Mouse (Mus musculus) lung, postnatal 10 days (tissue): Measurements from ENCODE around the gene Dok5.
A peak's percentile ranks its signal among the peaks of the same experiment; 100 is the strongest.

Experiments
- DNase-seq: peaks from one replicate; pipeline ENCODE4 v3.0.0; 2021

Dok5 gene

DNA sequence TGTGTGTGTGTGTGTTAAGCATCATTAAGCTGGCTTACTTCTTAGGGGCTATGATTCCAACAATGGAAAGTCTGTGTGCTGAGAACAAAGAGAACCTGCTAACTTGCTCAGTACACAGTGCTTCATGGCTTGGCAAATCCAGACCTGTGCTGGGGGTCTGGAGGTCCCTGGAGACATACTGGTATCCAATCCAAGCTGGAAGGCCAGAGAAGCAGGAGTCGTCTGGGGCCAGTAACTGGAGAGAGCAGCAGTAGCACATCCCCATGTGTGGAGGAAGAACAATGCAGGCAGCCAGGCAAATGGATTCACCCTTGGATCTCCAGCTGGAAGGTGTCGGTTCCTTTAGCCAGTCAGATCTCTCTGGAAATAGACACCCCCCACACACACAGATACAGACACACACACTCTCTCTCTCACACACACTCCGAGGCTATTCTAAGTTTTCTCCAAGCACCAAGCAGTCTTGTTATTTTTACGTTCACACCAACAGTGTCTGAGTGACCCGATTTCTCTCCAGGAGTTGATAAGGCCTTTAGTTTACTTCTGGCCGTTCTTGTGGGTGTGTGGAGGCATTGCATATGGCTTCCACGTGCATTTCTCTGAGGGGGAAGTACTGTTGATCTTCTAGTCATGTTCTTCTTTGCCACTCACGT lies 8.2 kb downstream of the Dok5 start:
- no peak for DNase-seq

DNA sequence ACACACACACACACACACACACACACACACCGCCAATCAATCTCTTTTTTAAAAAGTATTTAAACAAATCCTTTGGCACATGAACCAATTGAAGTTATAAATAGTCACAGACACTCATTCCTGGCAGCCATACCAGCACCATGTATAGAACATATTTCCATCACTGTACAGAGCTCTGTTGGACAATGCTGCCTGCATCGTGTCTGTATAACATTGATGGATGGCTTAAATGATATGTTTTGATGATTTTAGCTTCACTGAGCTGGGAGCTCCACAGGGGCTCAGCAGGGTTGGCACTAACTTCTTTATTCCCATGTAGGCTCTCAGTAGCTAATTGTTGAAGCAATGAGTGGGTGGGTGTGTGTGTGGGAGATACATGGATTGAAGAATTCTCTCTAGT lies 11.9 kb downstream of the Dok5 start:
- no peak for DNase-seq

DNA sequence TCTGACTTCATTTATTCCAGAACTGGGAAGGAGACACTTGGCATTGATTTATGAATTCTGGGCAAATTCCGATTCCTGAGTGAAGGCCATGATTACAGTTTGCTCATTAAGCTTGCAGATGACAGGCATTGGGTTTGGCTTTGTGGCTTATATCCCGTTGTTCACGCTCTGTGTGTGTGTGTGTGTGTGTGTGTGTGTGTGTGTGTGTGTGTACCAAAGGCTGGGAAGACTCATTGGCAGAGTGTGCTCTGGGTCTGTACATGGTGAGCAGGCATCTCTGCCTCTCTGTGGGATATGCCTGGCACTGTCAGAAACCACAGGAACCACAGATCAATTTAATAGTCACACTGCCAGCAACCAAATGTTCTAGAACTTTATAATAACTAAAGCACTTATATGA lies 17.3 kb downstream of the Dok5 start:
- no peak for DNase-seq

DNA sequence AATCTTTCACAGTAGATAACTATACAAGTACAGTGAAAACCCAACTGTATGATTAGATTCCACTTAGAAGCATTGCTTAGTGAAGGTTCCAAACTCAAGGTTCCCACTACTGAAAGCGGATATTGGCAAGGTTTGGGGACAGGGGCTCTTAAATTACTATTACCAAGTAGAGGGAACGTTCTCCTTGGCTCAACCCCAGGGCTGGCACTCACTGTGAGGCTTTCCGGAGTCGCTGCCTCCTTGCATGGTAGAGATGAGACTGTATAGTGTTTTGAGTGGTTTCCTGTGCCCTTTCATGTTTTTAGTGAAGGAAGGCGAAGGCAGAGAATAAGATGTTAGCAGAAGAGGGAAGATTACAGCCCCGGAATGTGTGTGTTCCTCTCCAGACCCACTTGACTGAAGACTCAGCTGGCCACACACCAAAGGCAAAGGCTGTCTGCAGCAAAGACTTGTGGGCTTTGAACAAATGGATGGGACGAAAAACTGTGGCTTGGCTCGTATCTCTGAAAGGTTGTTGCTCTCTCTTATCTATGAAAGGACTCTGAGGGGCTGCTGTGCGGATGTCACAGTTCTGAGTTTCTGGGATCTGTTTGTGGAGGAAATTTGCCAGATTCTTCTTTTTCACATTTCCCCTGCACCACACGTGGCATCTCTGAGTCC lies 20.7 kb downstream of the Dok5 start:
- no peak for DNase-seq

DNA sequence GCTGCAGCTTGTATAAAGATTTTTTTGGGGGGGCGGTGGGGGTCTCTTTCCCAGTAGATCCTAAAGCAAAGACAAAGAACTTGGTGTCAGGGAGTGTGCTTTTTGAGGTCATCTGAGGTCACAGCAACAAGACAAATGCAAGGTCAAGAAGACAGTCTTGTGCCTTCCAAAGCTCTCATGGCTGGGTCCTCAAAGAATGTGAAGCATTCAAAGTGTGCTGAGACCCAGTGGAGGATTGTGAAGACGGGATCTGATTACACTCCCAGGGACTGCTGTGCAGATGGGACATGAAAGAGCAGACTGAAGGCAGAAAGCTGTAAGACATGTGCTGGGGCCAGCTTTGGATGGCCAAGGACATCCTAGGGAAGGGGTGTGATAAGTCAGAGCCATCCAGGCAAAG lies 24.2 kb downstream of the Dok5 start:
- no peak for DNase-seq

DNA sequence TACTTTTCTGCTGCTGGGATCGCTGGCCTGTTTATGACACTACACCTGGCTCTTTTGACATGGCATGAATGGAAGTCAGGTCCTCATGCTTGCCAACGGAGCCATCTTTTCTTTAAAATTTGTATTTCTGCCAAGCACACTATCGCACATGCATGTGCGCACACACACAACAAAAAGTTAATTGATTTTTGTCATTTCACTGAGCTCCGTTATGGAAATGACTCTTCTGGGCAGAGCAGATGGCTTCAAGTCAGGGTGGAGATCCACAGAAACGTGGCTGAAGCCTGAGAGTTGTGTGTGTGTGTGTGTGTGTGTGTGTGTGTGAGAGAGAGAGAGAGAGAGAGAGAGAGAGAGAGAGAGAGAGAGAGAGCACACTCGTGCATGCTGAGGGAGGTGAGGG lies 25.1 kb downstream of the Dok5 start:
- DNase-seq: no peak

DNA sequence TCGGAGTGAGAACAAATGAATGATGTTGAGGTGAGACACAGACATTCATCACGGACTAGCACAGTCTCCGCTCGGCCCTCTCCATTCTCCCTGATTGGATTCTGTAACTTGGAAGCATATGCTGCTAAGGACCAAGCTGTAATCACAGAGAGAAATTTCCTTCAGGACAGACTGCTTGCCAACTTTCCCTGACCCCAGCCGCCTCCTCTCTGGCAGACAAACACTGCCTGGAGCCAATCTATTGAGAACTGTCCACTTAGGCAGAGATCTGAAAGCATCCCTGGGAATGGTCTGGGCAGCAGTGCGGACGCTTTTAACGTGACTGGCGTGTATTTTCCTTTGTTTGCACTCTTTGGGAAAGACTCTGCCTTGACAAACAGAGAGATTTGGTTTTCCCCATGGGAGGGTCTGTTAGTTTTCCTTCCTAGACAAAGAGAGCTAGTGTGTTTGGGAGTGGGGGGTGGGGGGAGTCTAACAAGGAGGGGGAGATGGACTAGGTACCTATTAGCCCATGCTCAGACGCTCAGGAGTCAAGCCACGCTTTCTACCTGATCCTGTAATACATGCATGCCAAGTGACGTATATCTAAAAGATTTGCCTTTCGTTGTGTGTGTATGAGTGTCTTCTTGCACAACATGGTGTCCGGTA lies 25.7 kb downstream of the Dok5 start:
- peak; percentile 30 for DNase-seq

DNA sequence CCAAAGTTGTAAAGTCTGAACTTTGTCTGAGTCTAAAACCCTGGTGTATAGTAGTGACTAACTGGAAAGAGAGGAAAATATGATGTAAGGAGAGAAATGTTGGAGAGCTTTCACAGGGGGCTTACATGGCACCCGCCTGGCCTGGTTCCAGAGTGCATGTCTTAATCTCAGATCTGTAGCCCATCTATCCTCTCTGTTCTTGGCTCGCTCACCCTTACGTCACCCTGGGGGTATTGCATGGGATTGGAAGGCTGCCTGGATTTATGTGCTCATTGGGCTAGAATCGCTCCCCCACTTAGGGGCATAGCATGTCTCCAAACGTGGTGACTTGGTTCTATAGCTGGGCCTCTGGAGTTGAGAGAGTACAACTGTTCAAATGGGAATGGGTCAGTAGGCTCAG lies 26.6 kb downstream of the Dok5 start:
- DNase-seq: peak; percentile 45

DNA sequence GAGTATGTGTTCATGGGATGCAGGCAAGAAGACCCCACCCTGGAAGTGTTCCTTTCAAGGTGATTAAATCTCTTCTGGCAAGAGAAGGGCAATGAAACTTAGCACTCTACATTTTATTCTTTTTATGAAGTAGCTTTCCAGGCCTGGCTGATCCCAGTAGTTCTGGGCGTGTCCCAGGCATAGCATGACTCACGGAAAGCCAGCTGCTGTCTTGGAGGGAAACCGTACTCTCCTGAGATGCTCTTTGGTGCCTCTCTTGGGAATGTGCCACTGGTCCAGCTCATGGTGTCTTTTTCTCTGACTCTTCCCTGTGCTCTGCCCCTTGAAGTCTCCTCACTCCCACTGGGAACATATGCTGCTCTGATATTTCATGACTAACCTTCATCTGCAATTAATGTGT lies 33.1 kb downstream of the Dok5 start:
- DNase-seq: no peak

DNA sequence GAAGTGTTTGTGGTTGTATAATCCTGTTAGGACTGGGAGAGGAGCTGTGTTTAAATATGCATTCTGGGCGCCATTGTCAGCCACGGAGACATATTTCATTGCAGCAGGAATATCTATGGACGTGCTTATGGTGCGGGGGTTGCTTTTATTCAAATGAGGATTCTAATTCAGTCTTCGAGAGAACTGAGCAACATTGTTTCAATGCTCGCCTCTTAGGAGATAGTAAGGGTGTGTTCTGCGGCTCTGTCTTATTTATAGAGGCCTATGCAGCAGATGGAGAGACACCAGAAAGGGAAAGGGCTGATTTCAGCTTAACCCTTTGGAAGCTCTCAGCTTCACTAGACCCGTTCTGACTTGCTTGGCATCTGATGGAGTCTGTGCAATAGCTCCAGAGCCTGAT lies 35.6 kb downstream of the Dok5 start:
- DNase-seq: no peak

DNA sequence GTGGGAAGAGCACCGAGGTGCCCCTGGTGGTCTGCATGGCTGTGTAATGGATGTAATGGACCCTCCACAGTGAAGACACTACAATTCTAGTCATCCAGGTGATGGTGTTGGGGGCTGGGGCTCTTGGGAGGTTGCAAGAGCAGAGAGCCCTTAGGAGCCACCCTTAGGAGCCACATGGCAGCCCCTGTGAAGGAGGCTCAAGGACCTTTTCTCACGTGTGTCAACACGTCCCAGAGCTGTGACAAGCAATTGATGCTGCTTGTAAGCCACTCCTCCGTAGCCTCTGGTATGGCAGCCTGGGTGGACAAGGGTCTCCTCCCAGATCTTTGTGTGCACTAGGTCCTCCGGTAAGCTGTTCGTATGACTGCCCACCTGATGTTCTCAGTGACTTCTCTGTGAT lies 37.1 kb downstream of the Dok5 start:
- no peak for DNase-seq

DNA sequence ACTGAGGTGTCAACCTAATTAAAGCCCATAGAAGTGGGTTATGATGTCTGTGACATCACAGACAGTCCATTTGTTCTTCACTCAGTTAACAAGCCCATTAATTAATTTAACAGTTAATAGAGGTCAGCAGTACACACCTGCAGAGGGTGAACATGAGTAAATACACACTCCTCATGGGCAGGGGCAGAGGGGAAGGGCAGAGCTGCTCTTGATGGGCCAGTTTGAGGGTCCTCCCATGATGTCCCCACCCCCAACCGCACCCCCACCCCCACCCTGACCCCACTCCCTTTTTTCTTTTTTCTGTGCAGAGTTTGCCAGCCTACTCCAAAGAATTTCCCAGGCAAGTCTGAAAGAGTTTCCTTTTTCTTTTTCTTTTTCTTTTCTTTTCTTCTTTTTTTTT lies 39.9 kb downstream of the Dok5 start:
- DNase-seq: no peak

DNA sequence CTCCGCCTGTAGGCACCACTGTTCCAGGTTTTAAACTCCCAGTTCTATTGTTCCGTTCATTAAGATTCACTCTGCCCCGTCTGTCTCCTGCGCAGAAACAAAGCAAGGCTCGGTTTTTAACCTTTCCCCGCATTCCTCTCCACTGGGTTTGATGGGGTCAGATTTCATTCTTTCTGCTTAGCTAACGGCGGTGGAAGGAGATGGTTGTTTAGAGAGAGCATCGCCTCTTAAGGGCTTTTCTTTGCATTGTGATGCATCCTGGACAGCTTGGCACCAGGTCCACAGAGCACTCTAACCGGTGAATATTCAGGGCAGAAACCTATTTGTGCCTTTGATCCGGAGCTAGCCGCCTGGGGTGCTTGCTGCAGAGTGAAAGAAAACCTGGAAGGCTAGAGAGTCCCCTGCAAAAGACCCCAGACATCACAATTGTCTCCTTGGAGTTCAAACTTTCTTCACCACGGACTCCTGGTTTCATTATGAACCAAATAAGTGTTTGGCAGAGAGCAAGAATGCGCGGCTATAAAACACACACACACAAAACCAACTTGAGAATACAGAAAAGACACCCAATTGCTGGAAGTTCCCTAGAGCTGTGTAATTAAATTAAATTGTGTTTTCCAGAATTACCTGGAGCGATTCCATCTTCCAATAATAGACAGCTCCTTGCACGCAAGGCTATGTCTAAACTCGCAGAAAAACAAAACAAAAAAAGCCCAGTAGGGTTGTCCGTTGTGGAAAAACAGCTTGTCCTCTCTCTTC lies 40.7 kb downstream of the Dok5 start:
- DNase-seq: no peak

DNA sequence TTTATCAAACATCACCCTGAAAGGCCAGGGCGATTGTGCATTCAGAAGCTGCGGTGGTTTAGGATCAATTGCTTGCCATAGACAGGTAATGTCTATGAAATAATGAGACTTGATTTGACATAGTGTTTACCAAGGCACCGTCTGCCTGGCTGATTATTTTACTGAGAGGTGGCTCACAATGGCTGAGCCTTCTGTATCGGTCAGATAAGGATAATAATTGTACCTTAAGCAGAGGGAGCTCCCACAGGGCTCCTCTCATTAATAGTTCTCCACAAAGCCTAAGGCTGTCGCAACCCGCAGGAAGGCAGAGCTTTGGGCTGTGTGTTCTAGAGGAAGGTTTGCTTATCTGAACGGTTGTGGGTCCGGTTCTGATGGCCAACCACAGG lies 41.3 kb downstream of the Dok5 start:
- DNase-seq: no peak

DNA sequence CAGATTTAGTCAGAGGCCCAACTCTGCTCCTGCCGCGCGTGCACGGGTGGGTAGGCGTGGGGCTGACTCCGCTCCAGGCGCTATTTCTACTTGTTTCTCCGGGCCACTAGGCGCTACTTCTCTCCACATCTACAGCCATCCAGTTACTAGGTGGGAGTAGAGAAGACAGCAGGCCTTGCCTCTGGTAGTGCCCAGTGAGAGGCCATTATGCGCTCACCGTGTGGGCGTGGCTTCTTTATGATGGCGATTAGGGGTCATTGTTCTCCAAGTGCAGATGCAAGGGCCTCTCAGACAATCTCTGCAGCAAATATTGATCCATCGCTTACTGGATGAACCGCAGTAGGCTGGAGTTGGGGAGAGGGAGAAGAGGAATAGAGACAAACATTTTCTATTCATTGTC lies 44.0 kb downstream of the Dok5 start:
- no peak for DNase-seq

DNA sequence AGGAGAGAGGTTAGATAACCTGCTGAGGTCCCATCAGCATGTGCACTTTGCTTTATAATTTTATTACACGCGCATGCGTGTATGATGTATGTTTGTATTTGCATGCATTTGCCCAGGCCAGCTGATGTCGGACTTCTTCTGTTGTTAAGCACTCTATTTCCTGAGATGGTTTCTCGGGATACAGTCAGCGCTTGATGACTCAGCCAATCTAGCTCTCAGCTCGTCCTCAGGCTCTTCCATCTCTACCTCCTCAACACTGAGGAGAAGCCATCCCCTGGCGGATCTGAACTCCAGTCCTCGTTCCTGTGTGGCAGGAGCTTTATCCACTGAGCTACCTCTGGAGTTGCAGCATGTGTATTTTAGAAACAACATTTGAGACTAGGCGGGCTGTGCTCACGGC lies 44.5 kb downstream of the Dok5 start:
- no peak for DNase-seq

DNA sequence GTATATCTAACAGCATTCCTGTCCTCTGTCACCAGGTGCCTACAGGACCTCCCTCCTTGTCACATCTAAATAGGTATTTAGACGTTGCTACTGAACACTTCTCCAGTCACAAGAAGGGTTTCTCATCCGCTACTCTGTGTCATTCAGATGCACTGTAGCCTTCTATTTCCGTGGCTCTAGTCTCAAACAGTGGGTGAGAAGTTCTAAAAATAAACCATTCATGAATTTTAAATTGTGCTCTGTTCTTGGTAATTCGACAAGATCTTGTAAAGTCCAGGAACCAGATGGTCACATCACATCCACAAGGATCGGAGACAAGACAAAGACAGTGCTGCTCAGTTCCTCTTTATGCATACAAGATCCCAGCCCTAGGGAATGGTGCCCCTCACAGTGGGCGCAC lies 46.0 kb downstream of the Dok5 start:
- no peak for DNase-seq

DNA sequence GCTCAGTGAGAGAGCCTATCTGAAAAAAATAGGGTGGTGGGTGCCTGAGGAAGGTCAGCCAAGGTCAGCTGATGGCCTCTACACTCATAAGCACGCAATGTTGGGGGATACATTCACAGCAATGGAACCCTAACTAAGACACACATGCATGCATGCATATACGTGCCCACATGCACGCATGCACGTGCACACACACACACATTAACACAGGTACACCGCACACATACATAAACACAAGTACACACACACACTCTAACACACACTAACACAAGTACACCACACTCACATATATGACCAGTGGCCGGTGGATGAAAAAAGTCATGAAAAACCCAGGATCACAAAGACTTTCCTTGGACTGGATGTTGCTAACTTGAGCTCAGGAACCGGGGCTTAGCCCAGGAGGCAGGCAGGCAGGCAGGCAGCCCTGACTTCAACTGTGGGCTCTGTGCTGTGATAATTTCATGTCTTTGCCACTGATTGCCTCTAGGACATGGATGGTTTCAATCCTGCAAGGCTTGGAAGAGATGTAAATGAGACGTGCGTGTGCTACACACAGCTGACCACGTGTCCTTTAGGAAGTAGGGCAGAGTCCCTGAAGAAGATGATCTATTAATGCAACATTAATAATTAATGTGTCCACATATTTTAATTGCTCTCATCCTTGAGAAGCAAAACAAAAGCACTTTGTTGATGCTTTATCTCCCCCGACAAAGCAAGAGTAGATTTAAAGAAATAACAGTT lies 48.6 kb downstream of the Dok5 start:
- DNase-seq: no peak

DNA sequence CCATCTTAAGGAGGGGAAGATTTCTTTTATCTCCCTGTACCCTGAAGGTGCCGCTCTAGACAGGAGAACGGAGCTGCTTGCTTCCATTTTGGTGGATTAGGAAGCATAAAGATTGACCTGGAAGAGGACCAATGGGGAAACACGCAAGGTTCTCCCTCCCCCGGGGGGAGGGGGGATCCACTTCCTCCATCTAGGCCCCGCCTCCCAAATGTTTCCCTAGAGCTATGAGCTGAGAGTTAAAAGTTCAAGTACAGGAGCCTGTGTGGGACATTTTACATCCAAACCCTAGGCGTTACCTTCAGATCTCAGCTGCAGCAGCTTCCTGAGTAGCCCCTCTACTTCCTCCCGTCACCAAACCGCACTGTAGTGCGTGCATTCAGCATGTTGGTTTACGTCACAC lies 56.5 kb downstream of the Dok5 start:
- DNase-seq: no peak

DNA sequence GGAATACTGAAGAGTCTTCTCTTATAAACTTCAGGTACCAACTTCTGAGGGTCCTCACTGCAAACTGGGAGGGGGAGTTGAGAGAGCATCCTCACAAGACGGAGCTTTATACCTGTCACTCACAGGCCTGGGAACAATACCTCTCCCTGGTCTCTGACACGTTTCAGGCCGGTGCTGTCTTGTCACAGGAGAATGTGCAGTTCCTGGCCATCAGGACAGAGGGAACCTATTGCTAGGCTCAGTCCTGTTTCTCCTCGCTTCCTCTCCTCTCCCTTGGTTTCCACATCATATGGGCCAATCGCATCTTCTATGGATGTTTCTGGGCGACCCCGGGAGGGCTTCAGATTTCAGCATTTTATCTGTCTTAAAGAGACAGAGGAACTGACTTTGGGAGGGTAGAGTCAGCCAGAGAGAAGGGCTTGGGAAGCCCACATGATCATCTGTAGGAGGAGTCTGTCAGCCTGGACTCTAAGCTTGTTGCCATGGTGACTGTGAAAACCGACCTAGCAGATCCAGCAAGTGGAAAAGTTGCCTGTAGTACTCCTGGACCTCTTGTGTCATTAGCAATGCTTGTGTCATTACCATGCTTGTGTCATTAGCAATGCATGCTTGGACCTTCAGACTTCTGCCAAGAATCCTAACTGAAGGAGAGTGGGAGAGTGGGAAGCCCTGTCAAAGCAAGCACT lies 59.9 kb downstream of the Dok5 start:
- no peak for DNase-seq

DNA sequence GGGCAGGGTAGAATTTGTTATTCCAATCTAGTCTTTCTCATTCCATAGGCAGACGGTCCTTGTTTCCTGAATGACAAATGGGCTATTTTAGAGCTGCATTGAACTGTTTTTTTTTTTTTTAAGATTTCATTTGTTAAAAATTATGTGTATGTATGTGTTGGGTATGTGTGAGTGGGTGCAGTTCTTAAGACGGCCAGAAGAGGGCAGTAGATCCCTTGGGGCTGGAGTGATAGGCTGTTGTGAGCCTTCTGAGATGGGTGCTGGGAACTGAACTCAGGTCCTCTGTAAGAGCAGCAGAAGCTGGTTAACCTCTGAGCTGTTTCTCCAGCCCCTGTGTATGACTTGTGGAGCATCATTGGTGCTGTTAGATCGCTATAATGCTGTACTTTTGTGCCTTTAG lies 63.6 kb downstream of the Dok5 start:
- no peak for DNase-seq

DNA sequence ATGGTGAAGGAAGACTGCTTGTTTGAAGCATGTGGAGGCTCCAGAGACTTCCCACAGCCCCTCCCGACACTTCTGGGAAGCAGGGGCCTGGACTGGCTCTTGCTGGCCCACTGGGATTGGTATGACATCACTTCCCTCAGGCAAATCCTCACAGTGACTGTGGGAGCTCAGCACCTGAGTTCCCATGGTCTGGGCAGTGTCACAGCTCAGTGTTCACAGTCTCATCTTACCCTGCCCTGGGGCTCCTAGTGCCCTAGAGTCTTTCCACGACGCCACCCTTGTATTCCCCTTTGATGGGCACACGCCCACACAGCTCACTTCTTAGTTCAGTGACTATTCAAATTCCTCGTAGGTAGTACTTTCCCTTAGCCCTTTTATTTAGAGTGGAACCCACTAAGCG lies 71.4 kb downstream of the Dok5 start:
- no peak for DNase-seq
